Mouse (Mus musculus) gastrocnemius, postnatal 25 days (tissue): ENCODE results near the gene Lmod3. TPM values are rescaled to one million over a fixed set of nuclear protein-coding genes. Genes with fewer than 3 reads are reported as not detected.
"Not testable (repeated sequence)": the region's sequence is repeated elsewhere in the genome, so short reads cannot be mapped to it uniquely, and the experiment has no call there.

ENCODE experiments used
- DNase-seq: peaks from one replicate; pipeline ENCODE4 v3.0.0; 2022
- total RNA-seq, 2 experiments: library from RNA; stranded (reverse); gene quantifications; 1 replicate in 1 of 2; 2 replicates in 1 of 2; pipeline ENCODE4 v1.2.3; 2021

Gene Lmod3
- total RNA-seq, 2 experiments from 2014 or later, result 143 to 148 TPM

- DNase-seq, result peak; percentile 56
These were observed 23.8 kb upstream of the Lmod3 start for GRCm38 (mm10) chr6:97276366-97276765.

DNA sequence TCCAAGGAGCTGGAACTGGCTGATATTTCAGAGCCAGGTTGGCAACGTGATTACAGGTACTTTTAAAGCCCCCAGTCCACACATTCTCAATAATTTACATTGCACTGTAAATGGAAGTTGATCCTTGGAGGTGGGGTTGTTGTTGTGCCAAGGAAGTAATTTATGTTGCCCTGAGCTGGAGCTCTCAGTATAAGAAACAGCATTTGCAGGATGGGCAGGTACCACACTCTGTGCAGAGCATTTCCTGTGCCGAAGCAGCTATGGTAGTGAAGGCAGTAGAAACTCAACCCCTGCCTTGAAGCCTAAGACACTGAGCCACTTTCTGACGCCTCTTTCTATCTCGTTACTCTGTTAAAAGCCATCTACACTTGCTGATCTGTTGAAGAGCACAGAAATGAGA, 23.2 kb upstream of the Lmod3 start:
- no peak for DNase-seq

DNA sequence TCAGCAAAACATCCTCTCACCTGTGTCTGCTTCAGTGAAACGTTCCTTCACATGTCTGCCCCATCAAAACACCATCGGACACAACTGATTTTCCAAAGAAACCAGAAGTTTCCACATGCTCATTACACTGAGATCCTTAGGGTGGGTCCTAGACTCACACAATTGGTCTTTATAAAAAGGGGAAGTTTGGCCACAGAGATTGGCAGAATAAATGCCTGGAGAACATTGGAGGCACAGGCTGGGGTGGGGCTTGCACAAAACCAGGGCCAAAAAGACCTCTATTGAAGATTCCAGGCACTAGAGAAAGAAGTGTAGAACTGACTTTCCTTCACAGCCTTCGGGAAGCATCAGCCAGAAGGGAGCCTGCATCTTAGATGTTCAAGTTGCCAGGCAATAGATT, 21.2 kb upstream of the Lmod3 start:
- DNase-seq, result no peak

GRCm38 (mm10) chr6:97273058-97273710, 20.6 kb upstream of the Lmod3 start:
- no peak for DNase-seq

DNA sequence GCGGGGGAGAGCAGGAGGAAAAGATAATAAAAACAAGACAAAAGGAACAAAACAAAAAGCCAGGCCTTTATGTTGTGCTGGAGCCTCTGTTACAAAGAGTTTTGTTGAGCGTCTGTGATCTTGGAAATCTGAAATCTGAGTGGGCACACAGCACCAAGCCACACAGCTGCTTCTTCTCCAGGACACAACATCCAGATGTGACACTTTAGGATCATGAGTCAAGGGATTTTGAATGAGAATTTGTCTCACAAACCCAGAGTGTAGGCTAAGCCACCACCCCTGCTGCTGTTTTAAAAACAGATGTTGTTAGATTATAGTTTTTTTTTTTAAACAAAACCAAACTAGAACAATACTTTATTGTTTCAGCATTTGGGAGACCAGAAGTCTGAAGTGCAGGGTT, 19.8 kb upstream of the Lmod3 start:
- no peak for DNase-seq

GRCm38 (mm10) chr6:97269596-97269995, 17.0 kb upstream of the Lmod3 start:
- DNase-seq, result no peak

- no peak for DNase-seq
These were observed 14.6 kb upstream of the Lmod3 start for GRCm38 (mm10) chr6:97267132-97267531.

GRCm38 (mm10) chr6:97266661-97267060, 14.1 kb upstream of the Lmod3 start:
- peak; percentile 19 for DNase-seq

- no peak for DNase-seq
These were observed 13.1 kb upstream of the Lmod3 start for GRCm38 (mm10) chr6:97265705-97266104.

DNA sequence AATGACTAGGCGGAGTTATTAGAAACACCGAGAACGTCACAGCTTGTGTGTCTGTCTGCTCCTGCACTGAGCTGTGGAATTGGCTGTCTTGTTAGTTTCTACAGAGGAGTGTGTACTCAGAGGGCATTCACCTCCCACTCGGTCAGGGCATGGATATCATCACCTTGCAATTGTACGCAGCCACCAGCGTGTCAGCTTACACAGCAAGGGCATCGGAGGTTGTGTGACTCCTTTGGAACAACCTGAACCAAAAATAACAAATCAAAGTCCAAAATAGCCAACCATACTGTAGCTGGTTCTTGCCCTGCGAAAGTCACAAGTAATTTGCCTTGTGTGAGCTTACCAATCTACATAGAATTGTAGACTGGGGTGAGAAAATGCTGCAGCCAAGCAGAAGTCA, 12.7 kb upstream of the Lmod3 start:
- DNase-seq, result peak; percentile 25

- not testable (repeated sequence) for DNase-seq
These were observed 11.2 kb upstream of the Lmod3 start for GRCm38 (mm10) chr6:97263750-97264149.

- no peak for DNase-seq
These were observed 9.7 kb upstream of the Lmod3 start for GRCm38 (mm10) chr6:97262229-97262628.

GRCm38 (mm10) chr6:97259926-97260325, 7.4 kb upstream of the Lmod3 start:
- not testable (repeated sequence) for DNase-seq

GRCm38 (mm10) chr6:97258489-97258888, 5.9 kb upstream of the Lmod3 start:
- DNase-seq, result peak; percentile 59

GRCm38 (mm10) chr6:97252086-97252485, 473 bp downstream of the Lmod3 start:
- no peak for DNase-seq

DNA sequence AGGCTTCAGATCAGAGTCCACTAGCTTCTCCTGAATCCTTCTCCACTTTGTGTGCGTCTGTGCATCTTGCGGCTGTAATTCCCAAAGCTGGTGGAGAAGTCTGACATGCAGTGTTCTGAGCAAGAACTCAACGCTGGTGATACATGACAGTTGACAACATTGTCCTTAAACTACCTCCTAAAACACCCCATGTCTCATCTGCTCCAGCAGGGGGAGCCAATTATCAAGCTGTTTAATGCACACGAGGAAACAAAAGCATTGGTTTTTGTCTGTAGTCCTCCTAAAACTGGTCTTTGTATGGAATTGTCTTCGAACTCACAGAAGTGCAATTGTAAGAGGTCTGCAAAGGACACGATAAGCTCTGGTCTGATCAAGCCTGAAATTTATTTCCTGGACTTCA, 1.6 kb downstream of the Lmod3 start:
- DNase-seq, result no peak

GRCm38 (mm10) chr6:97245200-97245599, 7.4 kb downstream of the Lmod3 start:
- DNase-seq, result no peak

GRCm38 (mm10) chr6:97242522-97242921, 10.0 kb downstream of the Lmod3 start:
- DNase-seq, result no peak

DNA sequence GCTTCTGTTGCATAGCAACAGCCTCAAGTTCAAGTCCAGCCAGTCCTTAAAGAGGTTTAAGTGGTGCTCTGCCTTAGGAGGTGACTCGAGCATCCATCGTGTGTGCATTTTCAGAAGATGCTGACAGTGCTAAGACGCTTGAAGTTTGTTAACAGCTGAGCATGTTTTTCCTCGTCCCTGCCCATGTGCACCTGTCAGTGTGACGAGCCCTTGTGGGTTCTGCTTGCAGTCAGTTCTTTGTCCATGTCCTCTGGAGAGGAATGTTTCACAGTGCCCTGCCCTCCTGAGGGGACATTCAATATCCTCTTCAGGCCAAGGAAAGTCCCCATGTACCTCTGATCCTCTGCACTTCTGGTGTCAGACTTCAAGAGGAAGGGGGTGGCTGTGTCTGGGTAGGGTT, 12.5 kb downstream of the Lmod3 start:
- no peak for DNase-seq

GRCm38 (mm10) chr6:97239360-97239759, 13.2 kb downstream of the Lmod3 start:
- DNase-seq, result no peak

GRCm38 (mm10) chr6:97236088-97236487, 16.5 kb downstream of the Lmod3 start:
- DNase-seq, result no peak

DNA sequence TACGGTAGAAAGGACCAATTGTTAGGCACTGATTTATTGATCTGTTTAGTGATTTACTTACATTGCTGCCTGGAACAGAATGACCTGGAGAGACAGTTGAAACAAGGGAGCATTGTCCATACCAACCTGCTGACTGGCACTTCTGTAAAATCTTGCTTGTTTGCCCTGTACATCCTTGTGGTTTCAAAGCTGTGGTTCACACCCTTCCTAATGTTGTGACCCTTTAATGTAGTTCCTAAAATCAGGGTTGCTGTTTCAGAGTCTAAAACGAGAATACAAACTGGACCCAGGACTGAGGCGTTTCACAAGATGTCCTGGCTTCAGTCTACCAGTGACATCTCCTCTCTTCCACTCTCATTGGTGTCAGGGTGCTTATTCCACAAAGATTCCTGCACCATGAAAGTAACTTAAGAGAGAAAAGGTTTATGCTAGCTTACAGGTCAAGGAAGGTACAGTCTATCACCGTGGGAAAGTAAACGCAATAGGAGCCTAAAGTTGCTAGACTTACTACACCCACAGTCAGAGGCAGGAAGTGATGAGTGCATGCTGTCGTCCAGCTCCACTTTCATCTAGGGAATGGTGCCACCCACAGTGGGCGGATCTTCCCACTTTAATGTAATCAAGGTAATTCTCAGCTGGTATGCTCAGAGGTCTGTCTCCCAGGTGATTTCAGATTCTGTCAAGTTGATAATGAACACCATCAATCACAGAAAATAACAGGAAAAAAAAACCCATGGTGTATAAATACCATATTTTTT, 17.5 kb downstream of the Lmod3 start:
- DNase-seq, result no peak

DNA sequence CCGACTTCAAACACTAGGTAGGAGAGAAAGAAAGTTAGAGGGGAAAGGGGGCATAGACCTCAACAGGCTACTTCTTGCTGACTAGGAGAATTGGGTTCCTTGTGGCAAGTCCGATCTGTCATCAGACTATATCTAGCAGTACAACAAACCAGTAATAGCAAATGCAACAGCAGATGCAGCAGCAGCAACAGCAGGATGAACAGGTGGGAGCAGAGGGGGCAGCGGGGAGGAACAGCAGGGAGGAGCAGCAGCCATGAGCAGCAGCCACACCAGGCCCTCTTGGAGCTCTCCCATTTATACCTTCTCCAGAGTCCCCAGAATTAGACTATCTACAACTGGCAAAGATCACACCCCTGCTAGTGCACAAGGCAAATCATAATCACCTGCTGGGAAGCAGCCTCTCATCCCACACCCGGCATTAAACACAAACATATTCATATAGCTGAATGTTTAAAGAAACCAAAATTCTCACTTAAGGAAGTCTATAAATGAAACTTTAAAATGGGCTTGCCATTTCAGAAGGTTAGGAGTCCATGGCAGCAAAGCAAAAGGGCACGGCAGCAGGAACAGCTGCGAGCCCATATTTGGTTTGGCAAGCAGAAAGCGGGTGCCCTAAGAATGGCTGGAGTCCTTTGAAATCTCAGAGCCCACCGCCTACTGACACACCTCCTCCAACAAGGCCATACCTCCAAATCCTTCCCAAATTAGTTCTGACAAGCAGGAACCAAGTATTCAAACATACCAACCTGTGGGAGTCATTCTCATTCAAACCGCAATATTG, 25.3 kb downstream of the Lmod3 start:
- no peak for DNase-seq
